Comparison of ENCODE assay signal across 27 mouse cellular contexts in the genomic region with DNA sequence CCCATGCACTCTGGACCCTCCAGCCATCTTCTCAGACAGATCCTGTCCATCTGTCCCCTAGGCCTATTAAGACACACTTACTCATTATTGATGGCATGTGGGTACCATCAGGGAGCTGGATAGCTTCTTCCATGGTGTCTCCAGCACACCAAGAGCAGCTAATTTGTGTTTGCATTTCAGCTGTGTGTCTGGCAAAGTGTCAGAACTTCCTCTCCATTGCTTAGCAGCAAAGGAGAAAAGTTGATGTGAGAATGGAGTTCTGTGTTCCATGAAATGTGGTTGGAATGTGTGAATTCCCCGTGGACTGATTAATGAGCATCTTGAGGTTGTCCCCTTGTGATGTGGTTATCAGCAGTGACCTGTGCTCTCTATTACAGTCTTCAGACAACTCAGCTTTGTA. TPM values are rescaled to one million over a fixed set of nuclear protein-coding genes. Genes with fewer than 3 reads are reported as not detected.
DNase-seq lines count a peak whose midpoint lies in the region; ATAC-seq and TF ChIP-seq lines count a peak whose summit lies in the region.
"Had no signal": no experiment of that assay in that cellular context is flagged by ENCODE, and none has a peak within 500 bp of the region (broad histone marks: within the 10 kb centered on the region; RNA-seq: fewer than 3 reads in every experiment).

No protein-coding gene starts in this region.

- peaks cover 19% of the 10 kb centered on the region for H3K36me3 ChIP-seq in heart, embryonic 14.5 days (ENCODE audit: control insufficient read depth, insufficient read depth, low read length)
- peaks cover 31% of the 10 kb centered on the region for H3K36me3 ChIP-seq in megakaryocyte, embryonic 14.5 days (replicated peaks; ENCODE audit: low read length)
- H3K36me3 ChIP-seq in liver, embryonic 13.5 days: peaks cover 22% of the 10 kb centered on the region
- H3K36me3 ChIP-seq: midbrain, embryonic 15.5 days had no signal

- peak overlapping the region; percentile 25; the same call in 1 of the 2 replicates for H3K9ac ChIP-seq in heart, embryonic 14.5 days (ENCODE audit: low read length)
- H3K9ac ChIP-seq in liver, embryonic 13.5 days: no peak overlapping the region
- H3K9ac ChIP-seq: hindbrain, embryonic 14.5 days; kidney, embryonic 15.5 days; midbrain, embryonic 15.5 days had no signal

- no peaks in the 10 kb centered on the region for H3K9me3 ChIP-seq in heart, embryonic 14.5 days (ENCODE audit: control insufficient read depth, low read length)
- no peaks in the 10 kb centered on the region for H3K9me3 ChIP-seq in megakaryocyte, embryonic 14.5 days
- H3K9me3 ChIP-seq in liver, embryonic 13.5 days (replicated peaks): no peaks in the 10 kb centered on the region
- H3K9me3 ChIP-seq: heart, embryonic 10.5 days; kidney, embryonic 15.5 days; midbrain, embryonic 15.5 days had no signal

- ATAC-seq in heart, embryonic 14.5 days (ENCODE audit: insufficient number of reproducible peaks, insufficient read depth, low FRiP score, low read depth): no peak
- no peak for ATAC-seq in megakaryocyte, adult 5-6 weeks (ENCODE audit: poor library complexity, severe bottlenecking)
- ATAC-seq in liver, embryonic 13.5 days (ENCODE audit: low read depth): no peak
- ATAC-seq: forebrain, embryonic 16.5 days; lung, postnatal 0 days; midbrain, embryonic 15.5 days; Patski had no signal

- TF ChIP-seq CTCF in layer of hippocampus, adult 2 months (conservative IDR thresholded peaks at IDR 0.05): no peak

- intact Hi-C loops in heart, postnatal 10 days (cut with DNase I): loop anchor here (2.0 to 5.0 kb wide), 3 partner anchors 65 to 323 kb away; no protein-coding TSS in a partner anchor

- DNase-seq in heart, postnatal 10 days: no peak
- DNase-seq in liver, embryonic 13.5 days: no peak
- no peak for DNase-seq in layer of hippocampus, adult 2 months (ENCODE audit: low spot score in 2 of 2)
- no peak for DNase-seq in right cerebral cortex, adult 2 months (ENCODE audit: low spot score in 2 of 2)
- DNase-seq: adrenal gland, postnatal 10 days; B cell, adult 2 months; cerebellum, adult 11 months; cerebellum, adult 9-11 months; kidney, adult 18-20 months; kidney, postnatal 25 days; lung, adult 18-20 months; lung, postnatal 4 days; spleen, adult 18-20 months; thymus, adult 2 months; thymus, postnatal 36 days had no signal

- WGBS in heart, embryonic 14.5 days: 53% methylated on average over 1 of the region's 1 CpGs
- WGBS in liver, embryonic 13.5 days (ENCODE audit: insufficient replicate concordance): 18% methylated on average over 1 of the region's 1 CpGs

- H3K27me3 ChIP-seq in heart, embryonic 14.5 days (ENCODE audit: control insufficient read depth, insufficient read depth, low read length): no peaks in the 10 kb centered on the region
- H3K27me3 ChIP-seq in megakaryocyte, embryonic 14.5 days (replicated peaks): no peaks in the 10 kb centered on the region
- H3K27me3 ChIP-seq in liver, embryonic 13.5 days: no peaks in the 10 kb centered on the region
- H3K27me3 ChIP-seq: kidney, embryonic 15.5 days; midbrain, embryonic 15.5 days; Patski had no signal

- no peak overlapping the region for H3K27ac ChIP-seq in heart, embryonic 14.5 days (replicated peaks in 1 of 2; ENCODE audit: control insufficient read depth in 1 of 2, insufficient read depth in 1 of 2, low read depth in 2 of 2, low read length in 2 of 2)
- no peak overlapping the region for H3K27ac ChIP-seq in liver, embryonic 13.5 days
- H3K27ac ChIP-seq in layer of hippocampus, adult 2 months: no peak overlapping the region
- H3K27ac ChIP-seq: heart, embryonic 10.5 days; hindbrain, embryonic 14.5 days; kidney, embryonic 15.5 days; left cerebral cortex, adult 2 months; midbrain, embryonic 15.5 days had no signal

- peaks cover 7 to 30% of the 10 kb centered on the region in 2 experiments for H3K4me1 ChIP-seq in heart, embryonic 14.5 days (ENCODE audit: control insufficient read depth in 2 of 2, insufficient read depth in 2 of 2, low read length in 2 of 2)
- H3K4me1 ChIP-seq in megakaryocyte, embryonic 14.5 days: peaks cover 61% of the 10 kb centered on the region
- H3K4me1 ChIP-seq in liver, embryonic 13.5 days (replicated peaks): peaks cover 53% of the 10 kb centered on the region

- no peak overlapping the region for H3K4me2 ChIP-seq in heart, embryonic 14.5 days (ENCODE audit: low read length)
- H3K4me2 ChIP-seq in liver, embryonic 13.5 days: peak overlapping the region; percentile 78

- H3K4me3 ChIP-seq in heart, embryonic 14.5 days (ENCODE audit: control insufficient read depth in 1 of 2, insufficient read depth in 1 of 2, low read depth in 1 of 2, low read length in 2 of 2): no peak overlapping the region
- H3K4me3 ChIP-seq in megakaryocyte, embryonic 14.5 days (replicated peaks): peak overlapping the region; percentile 10
- 0 out of 2 replicates have a peak overlapping the region, but pooled peaks have one; percentile 92 for H3K4me3 ChIP-seq in liver, embryonic 13.5 days (replicated peaks)
- no peak overlapping the region for H3K4me3 ChIP-seq in layer of hippocampus, adult 2 months
- H3K4me3 ChIP-seq: midbrain, embryonic 15.5 days had no signal

RNA-seq across cellular contexts. Expression of a gene that starts 2.2 kb away (rescaled TPM):
- 17.6 and 17.8 TPM in 2 replicates for polyA plus RNA-seq in heart, embryonic 14.5 days (2014; fragmentation: Nextera tagmentation; extraction: Ambion mirVana)
- total RNA-seq in heart, postnatal 10 days (2021): 10 to 100 TPM; 19.7 to 20.0 TPM
- polyA plus RNA-seq in megakaryocyte, embryonic 14.5 days (2012; ENCODE audit: insufficient read depth, low replicate concordance): 0.43 TPM in 1 of 2 replicates, not detected in the other
- total RNA-seq in megakaryocyte, adult 5-6 weeks (2015): 15.2 and 15.8 TPM in 2 replicates
- 18.0 and 20.5 TPM in 2 replicates for total RNA-seq in megakaryocyte, adult 5-6 weeks (2017)
- polyA plus RNA-seq in liver, embryonic 13.5 days (2015; fragmentation: Nextera tagmentation; extraction: Ambion mirVana): 4.9 and 5.2 TPM in 2 replicates
- 10 to 100 TPM; 27.8 to 28.2 TPM for total RNA-seq in layer of hippocampus, adult 2 months (2021)

RNA-seq across cellular contexts. Expression of a gene that starts 2.3 kb away (rescaled TPM):
- polyA plus RNA-seq in heart, embryonic 14.5 days (2014; fragmentation: Nextera tagmentation; extraction: Ambion mirVana): 4.2 and 5.3 TPM in 2 replicates
- 1 to 10 TPM; 5.9 to 6.5 TPM for total RNA-seq in heart, postnatal 10 days (2021)
- 0.22 TPM in 1 of 2 replicates, not detected in the other for polyA plus RNA-seq in megakaryocyte, embryonic 14.5 days (2012; ENCODE audit: insufficient read depth, low replicate concordance)
- 1.7 and 2.2 TPM in 2 replicates for total RNA-seq in megakaryocyte, adult 5-6 weeks (2015)
- 1.0 and 1.1 TPM in 2 replicates for total RNA-seq in megakaryocyte, adult 5-6 weeks (2017)
- 1.1 and 1.3 TPM in 2 replicates for polyA plus RNA-seq in liver, embryonic 13.5 days (2015; fragmentation: Nextera tagmentation; extraction: Ambion mirVana)
- total RNA-seq in layer of hippocampus, adult 2 months (2021): 10 to 100 TPM; 11.2 to 11.6 TPM

RNA-seq across cellular contexts. Expression of a gene that starts 26.5 kb away (rescaled TPM):
- polyA plus RNA-seq in heart, embryonic 14.5 days (2014; fragmentation: Nextera tagmentation; extraction: Ambion mirVana): 0.24 and 1.0 TPM in 2 replicates
- total RNA-seq in heart, postnatal 10 days (2021): 1 to 10 TPM; 3.9 to 6.4 TPM
- polyA plus RNA-seq in megakaryocyte, embryonic 14.5 days (2012; ENCODE audit: insufficient read depth, low replicate concordance): 0.35 TPM in 1 of 2 replicates, not detected in the other
- 23.1 and 26.8 TPM in 2 replicates for total RNA-seq in megakaryocyte, adult 5-6 weeks (2015)
- 6.2 and 9.1 TPM in 2 replicates for total RNA-seq in megakaryocyte, adult 5-6 weeks (2017)
- polyA plus RNA-seq in liver, embryonic 13.5 days (2015; fragmentation: Nextera tagmentation; extraction: Ambion mirVana): 0.07 and 0.08 TPM in 2 replicates
- 1 to 10 TPM; 1.5 to 2.2 TPM for total RNA-seq in layer of hippocampus, adult 2 months (2021)
- polyA plus RNA-seq: erythroblast, embryonic 14.5 days had no signal

Comparison
In these comparisons a context has a peak if more than half of its experiments do, and no peak if none do; other contexts are left out.
1. H3K4me3 ChIP-seq: peak in megakaryocyte, embryonic 14.5 days (single experiment) and liver, embryonic 13.5 days (single experiment); none in heart, embryonic 14.5 days (0 of 2) and layer of hippocampus, adult 2 months (single experiment).